Mouse (Mus musculus): Measurements from ENCODE around the gene Zfp366.
"Not testable (repeated sequence)": the region's sequence is repeated elsewhere in the genome, so short reads cannot be mapped to it uniquely, and the experiment has no call there.

The Zfp366 gene

GRCm38 (mm10) chr13:99184155-99184886 is at the start of gene Zfp366:
Zfp366 (plus strand) TSS chr13:99184823.
- DNase-seq (ENCODE audit: low read depth, low spot score) = no peak

- no peak for DNase-seq (ENCODE audit: low read depth, low spot score)
Observed at GRCm38 (mm10) chr13:99138351-99139255, 46.0 kb upstream of the Zfp366 start.

DNA sequence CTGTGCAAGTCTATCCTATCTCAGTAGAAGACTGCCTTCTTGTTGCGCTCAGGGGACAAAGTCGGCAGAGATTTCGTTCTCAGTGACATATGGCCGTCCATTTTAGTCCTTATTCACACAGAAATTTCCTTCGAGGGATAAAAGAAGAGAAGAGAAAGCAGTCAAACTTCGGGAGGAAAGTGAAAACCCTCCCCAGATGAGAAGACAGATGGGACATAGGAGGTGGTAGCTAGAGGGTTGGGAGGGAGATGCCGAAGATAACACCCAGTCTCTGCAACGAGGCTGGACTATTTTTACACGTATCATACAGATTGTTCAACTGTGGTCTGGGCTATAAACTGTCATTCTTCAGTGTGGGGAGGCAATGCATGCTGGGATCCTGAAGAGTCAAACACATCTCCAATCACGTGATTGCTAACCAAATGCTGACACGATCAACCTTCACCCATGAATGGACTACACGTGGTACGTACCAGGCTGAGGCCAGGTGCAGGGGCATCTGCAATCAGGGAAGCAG is 38.2 kb upstream of the Zfp366 start:
- no peak for DNase-seq (ENCODE audit: low read depth, low spot score)

DNA sequence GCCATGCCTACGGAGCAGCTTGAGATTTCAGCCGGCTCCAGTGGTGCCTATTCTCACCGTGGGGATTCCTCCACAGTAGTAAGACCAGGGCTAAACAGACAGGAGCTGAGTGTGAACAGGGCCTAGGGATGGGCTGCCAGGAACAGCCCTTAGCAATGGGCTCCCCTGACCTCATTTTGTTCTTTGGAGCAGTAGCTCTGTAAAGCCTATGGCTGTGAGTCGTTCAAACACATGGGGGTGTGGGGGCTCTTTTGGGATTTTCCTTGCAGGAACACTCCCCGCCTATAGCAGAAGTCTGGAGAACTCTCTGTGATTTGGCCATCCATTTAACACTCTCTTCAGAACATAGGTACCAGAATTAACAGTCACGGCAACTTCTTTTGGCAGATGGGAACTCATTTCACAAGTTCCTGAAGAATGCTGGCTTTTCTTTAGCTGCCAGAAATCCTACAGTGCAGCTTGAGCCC is 36.9 kb upstream of the Zfp366 start:
- DNase-seq (ENCODE audit: low read depth, low spot score) = no peak

DNA sequence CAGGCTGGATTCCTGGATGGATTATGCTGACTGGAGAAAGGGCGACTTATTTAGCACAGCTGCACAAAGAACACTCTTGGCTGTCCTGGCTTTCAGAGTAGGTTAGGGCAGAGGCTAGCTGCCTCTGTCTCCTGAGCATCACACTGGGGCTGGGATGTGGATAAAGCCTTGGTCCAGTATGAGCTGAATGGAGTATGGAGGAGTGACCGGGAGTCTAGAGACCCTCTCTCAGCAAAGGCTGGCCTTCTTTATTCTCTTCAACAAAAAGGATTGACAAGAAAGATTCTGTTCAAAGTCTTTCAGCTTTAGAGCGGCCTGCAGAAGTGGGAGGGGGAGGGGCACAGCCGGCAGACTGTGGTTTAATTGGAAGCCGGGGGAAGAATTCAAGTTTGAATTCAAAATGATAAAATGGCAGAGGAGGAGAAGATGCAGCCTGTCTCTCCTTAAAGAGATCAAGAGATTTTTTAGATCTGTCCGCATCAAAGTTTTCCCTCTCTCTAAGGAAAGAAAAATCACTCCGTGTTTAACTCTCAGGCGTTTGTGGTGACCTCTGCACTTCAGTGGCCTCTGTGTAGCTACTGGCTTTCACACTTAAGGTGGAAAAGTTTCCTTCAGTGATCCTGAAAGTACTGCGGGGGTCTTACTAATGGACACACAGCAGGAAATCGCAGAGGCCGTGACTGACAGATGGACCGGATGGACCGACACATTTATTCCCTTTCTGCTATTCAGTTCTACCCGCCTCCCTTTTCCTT is 34.9 kb upstream of the Zfp366 start:
- no peak for DNase-seq (ENCODE audit: low read depth, low spot score)

DNA sequence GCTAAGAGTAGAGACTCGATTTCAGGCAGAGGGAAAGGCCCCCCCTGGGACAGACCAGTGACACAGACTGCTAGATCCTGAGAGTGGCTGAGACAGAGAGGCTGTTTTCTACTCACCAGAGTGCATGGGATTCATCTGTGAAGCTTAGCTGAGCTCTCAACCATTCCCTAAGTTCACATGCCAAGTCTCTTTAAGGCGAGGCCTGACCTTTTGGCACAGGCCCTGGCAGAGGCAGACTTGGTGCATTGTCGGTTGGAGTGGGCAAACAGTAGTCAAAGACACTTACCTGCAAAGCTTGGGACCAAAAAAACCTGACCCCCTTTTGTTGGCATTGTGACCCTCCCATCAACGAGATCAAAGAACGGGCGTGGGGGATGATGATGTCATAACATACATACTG is 34.0 kb upstream of the Zfp366 start:
- no peak for DNase-seq (ENCODE audit: low read depth, low spot score)

DNA sequence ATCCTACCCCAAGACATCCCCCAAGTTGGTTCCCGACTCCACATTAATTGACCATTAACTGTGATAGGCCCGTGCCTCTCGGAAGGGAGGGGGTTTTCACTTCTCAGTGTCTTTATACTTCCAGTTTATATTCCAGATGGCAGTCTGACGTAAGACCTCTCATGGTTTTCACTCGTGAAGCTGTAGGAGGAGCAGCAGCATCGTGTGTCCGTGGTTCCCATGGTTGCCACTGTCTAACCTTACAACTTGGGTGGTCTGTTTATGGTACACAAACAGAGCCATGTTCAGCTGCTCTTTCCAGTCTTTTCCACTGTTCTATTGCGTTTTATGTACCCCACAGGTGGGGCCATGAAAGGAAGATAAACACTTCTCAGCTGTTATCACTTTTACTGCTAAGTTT is 33.5 kb upstream of the Zfp366 start:
- no peak for DNase-seq (ENCODE audit: low read depth, low spot score)

DNA sequence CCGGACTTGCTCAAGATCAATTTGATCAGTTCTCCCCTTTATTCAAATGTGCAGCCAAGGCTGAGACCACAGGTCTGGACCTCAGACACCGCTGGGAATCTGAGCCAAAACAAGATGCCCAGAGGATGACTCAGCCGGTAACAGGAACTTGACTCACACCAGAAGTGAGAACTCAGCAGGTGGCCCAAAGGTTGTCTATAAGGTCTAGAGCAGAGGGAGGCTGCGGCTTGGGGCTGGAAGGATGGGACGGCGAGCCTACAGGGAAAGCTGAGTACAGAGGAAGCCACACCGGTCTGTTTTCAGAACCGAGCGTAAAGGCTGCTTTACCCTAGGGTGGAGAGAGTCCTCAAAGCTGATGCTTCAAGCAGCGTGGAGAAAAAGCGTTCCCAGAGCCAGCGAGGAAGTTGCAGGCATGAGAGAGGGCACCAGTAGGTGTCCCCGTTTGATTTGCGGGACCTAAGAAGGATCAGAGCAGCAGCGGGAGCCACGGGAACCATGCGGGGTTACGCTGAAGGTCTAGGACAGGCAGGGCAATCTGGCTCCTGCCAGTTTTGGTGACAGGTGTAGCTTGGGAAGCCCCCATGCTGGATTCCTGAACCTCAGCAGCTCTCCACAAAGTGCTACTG is 32.2 kb upstream of the Zfp366 start:
- no peak for DNase-seq (ENCODE audit: low read depth, low spot score)

- no peak for DNase-seq (ENCODE audit: low read depth, low spot score)
Observed at GRCm38 (mm10) chr13:99157709-99158108, 26.9 kb upstream of the Zfp366 start.

- no peak for DNase-seq (ENCODE audit: low read depth, low spot score)
Observed at GRCm38 (mm10) chr13:99158773-99159172, 25.9 kb upstream of the Zfp366 start.

DNA sequence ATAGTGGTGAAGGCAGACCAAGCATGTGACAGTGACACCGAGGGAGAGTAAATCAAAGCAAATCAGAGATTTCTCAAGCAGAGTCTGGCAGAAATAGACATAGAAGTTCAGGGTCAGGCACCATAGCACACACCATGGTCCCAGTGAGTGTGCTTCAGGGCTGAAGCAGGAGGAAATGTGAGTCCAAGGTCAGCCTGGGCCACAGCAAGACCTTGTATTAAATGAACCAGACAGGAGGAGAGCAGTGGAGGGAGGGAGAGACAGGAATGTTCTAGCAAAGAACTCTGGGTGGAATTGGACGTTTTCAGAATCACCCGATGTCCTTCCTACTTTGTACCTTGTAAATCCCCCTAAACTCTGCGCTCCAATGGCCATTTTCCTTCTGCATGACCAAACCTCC is 21.6 kb upstream of the Zfp366 start:
- DNase-seq (ENCODE audit: low read depth, low spot score) = no peak

GRCm38 (mm10) chr13:99163521-99164359 is 20.9 kb upstream of the Zfp366 start:
- DNase-seq (ENCODE audit: low read depth, low spot score) = no peak

DNA sequence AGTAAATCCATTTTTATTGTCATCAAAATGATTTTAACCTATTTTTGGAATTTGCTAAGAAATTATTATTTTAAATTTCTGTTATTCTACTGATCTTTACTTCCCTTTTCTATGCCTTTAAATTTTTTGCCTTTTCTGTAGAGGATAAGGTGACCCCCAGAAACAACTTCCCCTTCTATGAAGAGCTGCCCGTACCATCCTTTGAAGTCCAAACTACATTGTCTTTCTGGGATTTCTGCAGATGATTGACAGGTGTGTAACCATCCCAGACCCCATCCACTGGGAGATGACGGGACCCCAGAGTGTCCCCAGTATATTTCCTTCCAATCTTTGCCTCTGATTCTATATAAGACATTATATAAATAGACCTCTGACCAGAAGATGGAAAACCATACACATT is 20.3 kb upstream of the Zfp366 start:
- DNase-seq (ENCODE audit: low read depth, low spot score) = no peak

- DNase-seq (ENCODE audit: low read depth, low spot score) = no peak
Observed at GRCm38 (mm10) chr13:99169401-99169800, 15.2 kb upstream of the Zfp366 start.

- no peak for DNase-seq (ENCODE audit: low read depth, low spot score)
Observed at GRCm38 (mm10) chr13:99170337-99170736, 14.3 kb upstream of the Zfp366 start.

DNA sequence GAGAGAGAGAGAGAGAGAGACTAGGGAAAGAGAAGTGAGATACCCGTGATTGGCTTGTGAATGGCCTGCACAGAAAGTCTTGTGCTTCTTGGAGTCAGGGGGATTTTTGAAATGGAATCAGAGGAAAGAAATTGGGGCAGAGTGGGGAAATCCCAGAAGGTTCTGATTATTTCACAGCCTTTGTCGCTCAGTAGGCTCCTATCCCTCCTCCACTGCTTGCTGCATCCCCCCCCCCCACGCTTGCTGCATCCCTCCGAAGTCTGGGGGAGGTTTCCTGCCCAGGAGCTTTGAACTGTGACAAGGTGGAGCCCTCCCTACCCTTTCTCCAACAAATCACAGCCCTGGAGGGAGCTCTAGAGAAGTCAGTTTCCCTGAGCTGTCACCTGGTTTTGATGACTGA is 10.8 kb upstream of the Zfp366 start:
- DNase-seq (ENCODE audit: low read depth, low spot score) = no peak

- not testable (repeated sequence) for DNase-seq (ENCODE audit: low read depth, low spot score)
Observed at GRCm38 (mm10) chr13:99182828-99183227, 1.8 kb upstream of the Zfp366 start.

- no peak for DNase-seq (ENCODE audit: low read depth, low spot score)
Observed at GRCm38 (mm10) chr13:99183257-99183895, 1.2 kb upstream of the Zfp366 start.

GRCm38 (mm10) chr13:99185573-99185972 is 950 bp downstream of the Zfp366 start:
- no peak for DNase-seq (ENCODE audit: low read depth, low spot score)

All from retina, postnatal 7 days (tissue).